Mouse (Mus musculus): ENCODE results near the gene Gipc2. TPM values are rescaled to one million over a fixed set of nuclear protein-coding genes. Genes with fewer than 3 reads are reported as not detected.

Gipc2 gene
- under 1 TPM; 0.69 to 0.75 TPM for total RNA-seq (2021)
- long read RNA-seq, experiment 1 = 0 reads
- long read RNA-seq, experiment 2, partial matches to known transcripts = 0 of 1 reads
- long read RNA-seq, experiment 2, other reads (novel, unspliced or antisense) = 1 of 1 reads

GRCm38 (mm10) chr3:152166099-152166423 lies at the start of gene Gipc2:
Gene Gipc2 (minus strand): TSS chr3:152166230.
- H3K27ac ChIP-seq = peak within 1 kb of the TSS; percentile 72
- intact Hi-C loops (cut with DNase I) = no loop called here

DNA sequence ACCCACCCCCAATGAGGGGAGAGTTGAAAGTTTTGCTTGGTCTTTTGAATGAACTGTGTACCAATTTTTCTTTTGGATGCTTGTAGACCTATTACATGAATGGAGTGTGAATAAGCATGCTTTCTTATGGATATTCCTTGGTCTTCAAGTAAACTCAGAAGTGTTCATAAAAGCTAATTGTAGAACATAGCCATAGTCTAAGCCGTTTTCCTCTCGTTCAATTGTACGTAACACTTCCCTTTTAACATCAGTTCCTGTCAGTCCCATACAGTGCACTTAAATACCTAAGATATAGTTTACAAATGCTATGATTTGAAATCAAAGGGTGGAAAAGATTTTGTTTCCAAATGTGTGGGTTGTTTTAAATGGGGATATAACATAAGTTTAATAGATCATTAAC lies 47.4 kb upstream of the Gipc2 start:
- no peak overlapping the region for H3K4me3 ChIP-seq
- TF ChIP-seq CTCF (IDR thresholded peaks at IDR 0.05) = no peak
- no peak for DNase-seq
- H3K27ac ChIP-seq = no peak overlapping the region
- intact Hi-C loops (cut with DNase I) = loop anchor here (5.0 kb wide), 1 partner anchor 101 kb away; no protein-coding TSS in a partner anchor

More at GRCm38 (mm10) chr3:152166099-152166423, at the start of gene Gipc2:
- H3K4me3 ChIP-seq = peak within 1 kb of the TSS; percentile 83
- no peak for DNase-seq
- TF ChIP-seq CTCF (IDR thresholded peaks at IDR 0.05) = no peak

- H3K27ac ChIP-seq = peak overlapping the region; percentile 100
- no peak for TF ChIP-seq CTCF (IDR thresholded peaks at IDR 0.05)
- DNase-seq = no peak
- peak overlapping the region; percentile 79 for H3K4me3 ChIP-seq
- intact Hi-C loops (cut with DNase I) = loop anchor here (2.0 to 5.0 kb wide), 2 partner anchors 19 to 100 kb away; no protein-coding TSS in a partner anchor
Observed at GRCm38 (mm10) chr3:152211731-152212279, 45.8 kb upstream of the Gipc2 start.

- intact Hi-C loops (cut with DNase I) = loop anchor here (2.0 to 5.0 kb wide), 2 partner anchors 18 to 99 kb away; no protein-coding TSS in a partner anchor
- H3K27ac ChIP-seq = peak overlapping the region; percentile 100
- TF ChIP-seq CTCF (IDR thresholded peaks at IDR 0.05) = no peak
- peak; percentile 80 for DNase-seq
- H3K4me3 ChIP-seq = peak overlapping the region; percentile 79
Observed at GRCm38 (mm10) chr3:152210728-152211391, 44.8 kb upstream of the Gipc2 start.

- intact Hi-C loops (cut with DNase I) = loop anchor here (2.0 to 5.0 kb wide), 2 partner anchors 17 to 98 kb away; no protein-coding TSS in a partner anchor
- TF ChIP-seq CTCF (IDR thresholded peaks at IDR 0.05) = no peak
- peak within 1 kb of the TSS; percentile 100 for H3K27ac ChIP-seq
- H3K4me3 ChIP-seq = peak within 1 kb of the TSS; percentile 79
- DNase-seq = peak; percentile 100
Observed at GRCm38 (mm10) chr3:152209967-152210634, 44.1 kb upstream of the Gipc2 start, which contains the start of the genes Dnajb4 and Fubp1. Gene Dnajb4 (minus strand): TSS chr3:152210302. Gene Fubp1 (plus strand): TSS chr3:152210422.

- intact Hi-C loops (cut with DNase I) = no loop called here
- DNase-seq = no peak
- TF ChIP-seq CTCF (IDR thresholded peaks at IDR 0.05) = no peak
- H3K27ac ChIP-seq = peak overlapping the region; percentile 100
- H3K4me3 ChIP-seq = peak overlapping the region; percentile 79
Observed at GRCm38 (mm10) chr3:152209177-152209966, 43.3 kb upstream of the Gipc2 start.

GRCm38 (mm10) chr3:152208096-152208885 lies 42.3 kb upstream of the Gipc2 start:
- peak overlapping the region; percentile 100; the same call in 1 of the 2 replicates for H3K27ac ChIP-seq
- no peak for DNase-seq
- no peak for TF ChIP-seq CTCF (IDR thresholded peaks at IDR 0.05)
- intact Hi-C loops (cut with DNase I) = no loop called here
- peak overlapping the region; percentile 79 for H3K4me3 ChIP-seq

- intact Hi-C loops (cut with DNase I) = no loop called here
- TF ChIP-seq CTCF (IDR thresholded peaks at IDR 0.05) = no peak
Observed at GRCm38 (mm10) chr3:152207156-152207555, 41.1 kb upstream of the Gipc2 start.

DNA sequence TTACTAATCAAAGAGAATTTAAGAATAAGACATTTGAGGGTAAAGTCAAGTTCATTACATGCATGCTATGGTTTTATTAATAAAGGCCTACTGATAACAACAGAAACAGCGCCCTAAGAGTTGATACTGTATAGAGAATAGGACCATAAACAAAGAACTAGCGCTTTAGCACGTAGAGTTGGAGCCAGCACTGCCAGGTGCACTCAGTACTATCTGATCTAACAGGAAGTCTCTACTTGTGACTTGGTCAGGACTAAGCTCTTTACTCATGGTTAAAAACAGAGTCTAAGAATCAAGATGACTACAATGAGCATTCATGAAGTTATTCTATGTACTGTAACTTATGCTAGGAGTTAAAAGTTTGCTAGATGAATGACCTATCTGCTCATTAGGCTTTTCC lies 38.5 kb upstream of the Gipc2 start:
- intact Hi-C loops (cut with DNase I) = no loop called here
- Histone ChIP-seq H3K4me3 (no peak overlapping the region), H3K27ac (no peak overlapping the region)
- no peak for DNase-seq
- no peak for TF ChIP-seq CTCF (IDR thresholded peaks at IDR 0.05)

More at GRCm38 (mm10) chr3:152207156-152207555, 41.1 kb upstream of the Gipc2 start:
- Histone ChIP-seq H3K4me3 (no peak overlapping the region), H3K27ac (no peak overlapping the region)
- DNase-seq = no peak

DNA sequence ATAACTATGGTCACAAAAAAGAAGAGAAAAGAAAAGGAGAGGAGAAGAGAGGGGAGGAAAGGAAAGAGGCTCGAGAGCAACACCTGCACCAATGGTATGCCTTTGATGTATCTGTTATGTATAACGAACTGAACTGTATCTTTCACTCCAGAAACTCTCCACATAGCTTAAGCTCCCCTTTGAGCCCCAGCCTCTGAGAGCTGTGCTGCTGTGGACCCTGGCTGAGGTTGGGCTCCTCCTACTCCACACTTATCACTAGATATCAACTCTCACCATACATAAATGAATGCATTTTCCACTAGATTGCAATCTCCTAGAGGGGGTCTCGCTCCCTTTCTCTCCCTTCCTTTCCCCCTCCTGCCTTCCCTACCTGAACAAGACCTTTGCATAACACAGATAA lies 38.0 kb upstream of the Gipc2 start:
- intact Hi-C loops (cut with DNase I) = no loop called here
- no peak for DNase-seq
- no peak overlapping the region for H3K4me3 ChIP-seq
- no peak for TF ChIP-seq CTCF (IDR thresholded peaks at IDR 0.05)
- H3K27ac ChIP-seq = no peak overlapping the region

- Histone ChIP-seq H3K4me3 (no peak overlapping the region), H3K27ac (no peak overlapping the region)
- DNase-seq = no peak
- intact Hi-C loops (cut with DNase I) = no loop called here
- TF ChIP-seq CTCF (IDR thresholded peaks at IDR 0.05) = no peak
Observed at GRCm38 (mm10) chr3:152203411-152203810, 37.4 kb upstream of the Gipc2 start.
